Mouse (Mus musculus): ENCODE results near the gene Adam30. TPM values are rescaled to one million over a fixed set of nuclear protein-coding genes. Genes with fewer than 3 reads are reported as not detected.

Adam30 gene
- total and polyA plus RNA-seq, 2 experiments from 2014 or later, result not detected

GRCm38 (mm10) chr3:98156158-98156557 lies 4.3 kb upstream of the Adam30 start:
- DNase-seq (ENCODE audit: low spot score) (no peak), ATAC-seq (ENCODE audit: insufficient read depth, low read depth) (no peak)
- Histone ChIP-seq H3K4me1 (ENCODE audit: control insufficient read depth, insufficient read depth) (no peaks in the 10 kb centered on the region), H3K9me3 (replicated peaks; ENCODE audit: control insufficient read depth, low read length) (no peaks in the 10 kb centered on the region), H3K4me2 (ENCODE audit: low read depth, low read length) (no peak overlapping the region), H3K27me3 (ENCODE audit: control insufficient read depth, insufficient read depth, low read length) (no peaks in the 10 kb centered on the region), H3K9ac (replicated peaks; ENCODE audit: low read depth, low read length) (no peak overlapping the region), H3K36me3 (replicated peaks; ENCODE audit: control insufficient read depth, insufficient read depth, low read length) (no peaks in the 10 kb centered on the region), H3K27ac (ENCODE audit: low read depth) (no peak overlapping the region), H3K4me3 (ENCODE audit: low read depth, low read length) (no peak overlapping the region)
- WGBS, result 24% methylated on average over 4 of the region's 4 CpGs
- TF ChIP-seq EP300 (IDR thresholded peaks at IDR 0.05; ENCODE audit: low read depth) (no peak), CTCF (IDR thresholded peaks at IDR 0.05; ENCODE audit: low read depth) (no peak)

DNA sequence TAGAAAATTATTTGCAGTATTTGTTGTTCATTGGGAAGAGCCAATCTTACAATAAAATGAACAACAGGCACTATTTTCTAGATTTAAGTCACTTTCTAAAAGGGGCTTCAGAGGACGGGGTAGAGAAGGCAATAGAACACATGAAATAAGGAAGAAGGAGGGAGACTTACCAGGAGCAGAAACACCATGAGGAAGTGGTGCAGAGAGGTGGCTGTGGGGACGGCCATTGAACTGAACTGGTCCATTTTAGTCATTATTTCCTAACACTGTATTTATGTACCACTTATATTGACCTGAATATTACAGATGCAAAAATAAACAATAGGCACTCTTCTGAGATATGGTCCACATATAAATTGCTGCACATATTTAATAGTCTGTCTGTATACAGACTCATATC lies 3.4 kb upstream of the Adam30 start:
- 55% methylated on average over 2 of the region's 2 CpGs for WGBS
- Histone ChIP-seq H3K27ac (ENCODE audit: low read depth) (no peak overlapping the region), H3K9ac (replicated peaks; ENCODE audit: low read depth, low read length) (no peak overlapping the region), H3K36me3 (replicated peaks; ENCODE audit: control insufficient read depth, insufficient read depth, low read length) (no peaks in the 10 kb centered on the region), H3K9me3 (replicated peaks; ENCODE audit: control insufficient read depth, low read length) (no peaks in the 10 kb centered on the region), H3K4me1 (ENCODE audit: control insufficient read depth, insufficient read depth) (no peaks in the 10 kb centered on the region), H3K4me3 (ENCODE audit: low read depth, low read length) (no peak overlapping the region), H3K4me2 (ENCODE audit: low read depth, low read length) (no peak overlapping the region), H3K27me3 (ENCODE audit: control insufficient read depth, insufficient read depth, low read length) (no peaks in the 10 kb centered on the region)
- ATAC-seq (ENCODE audit: insufficient read depth, low read depth) (no peak), DNase-seq (ENCODE audit: low spot score) (no peak)
- TF ChIP-seq EP300 (IDR thresholded peaks at IDR 0.05; ENCODE audit: low read depth), result no peak
- TF ChIP-seq CTCF (IDR thresholded peaks at IDR 0.05; ENCODE audit: low read depth), result no peak

GRCm38 (mm10) chr3:98157585-98157984 lies 2.8 kb upstream of the Adam30 start:
- H3K27me3 ChIP-seq (ENCODE audit: control insufficient read depth, insufficient read depth, low read length), result no peaks in the 10 kb centered on the region
- H3K36me3 ChIP-seq (replicated peaks; ENCODE audit: control insufficient read depth, insufficient read depth, low read length), result no peaks in the 10 kb centered on the region
- WGBS, result 45% methylated on average over 2 of the region's 2 CpGs
- no peaks in the 10 kb centered on the region for H3K9me3 ChIP-seq (replicated peaks; ENCODE audit: control insufficient read depth, low read length)
- H3K27ac ChIP-seq (ENCODE audit: low read depth), result no peak overlapping the region
- ATAC-seq (ENCODE audit: insufficient read depth, low read depth) (no peak), DNase-seq (ENCODE audit: low spot score) (no peak)
- no peak overlapping the region for H3K4me2 ChIP-seq (ENCODE audit: low read depth, low read length)
- H3K4me1 ChIP-seq (ENCODE audit: control insufficient read depth, insufficient read depth), result no peaks in the 10 kb centered on the region
- H3K9ac ChIP-seq (replicated peaks; ENCODE audit: low read depth, low read length), result no peak overlapping the region
- no peak overlapping the region for H3K4me3 ChIP-seq (ENCODE audit: low read depth, low read length)
- TF ChIP-seq EP300 (IDR thresholded peaks at IDR 0.05; ENCODE audit: low read depth) (no peak), CTCF (IDR thresholded peaks at IDR 0.05; ENCODE audit: low read depth) (no peak)

- Histone ChIP-seq H3K9ac (replicated peaks; ENCODE audit: low read depth, low read length) (no peak overlapping the region), H3K4me1 (ENCODE audit: control insufficient read depth, insufficient read depth) (no peaks in the 10 kb centered on the region), H3K27ac (ENCODE audit: low read depth) (no peak overlapping the region), H3K4me3 (ENCODE audit: low read depth, low read length) (no peak overlapping the region), H3K4me2 (ENCODE audit: low read depth, low read length) (no peak overlapping the region), H3K9me3 (replicated peaks; ENCODE audit: control insufficient read depth, low read length) (no peaks in the 10 kb centered on the region), H3K27me3 (ENCODE audit: control insufficient read depth, insufficient read depth, low read length) (no peaks in the 10 kb centered on the region), H3K36me3 (replicated peaks; ENCODE audit: control insufficient read depth, insufficient read depth, low read length) (no peaks in the 10 kb centered on the region)
- DNase-seq (ENCODE audit: low spot score) (no peak), ATAC-seq (ENCODE audit: insufficient read depth, low read depth) (no peak)
- 76% methylated on average over 4 of the region's 4 CpGs for WGBS
- TF ChIP-seq CTCF (IDR thresholded peaks at IDR 0.05; ENCODE audit: low read depth) (no peak), EP300 (IDR thresholded peaks at IDR 0.05; ENCODE audit: low read depth) (no peak)
Measured at GRCm38 (mm10) chr3:98158646-98159045, 1.8 kb upstream of the Adam30 start.

DNA sequence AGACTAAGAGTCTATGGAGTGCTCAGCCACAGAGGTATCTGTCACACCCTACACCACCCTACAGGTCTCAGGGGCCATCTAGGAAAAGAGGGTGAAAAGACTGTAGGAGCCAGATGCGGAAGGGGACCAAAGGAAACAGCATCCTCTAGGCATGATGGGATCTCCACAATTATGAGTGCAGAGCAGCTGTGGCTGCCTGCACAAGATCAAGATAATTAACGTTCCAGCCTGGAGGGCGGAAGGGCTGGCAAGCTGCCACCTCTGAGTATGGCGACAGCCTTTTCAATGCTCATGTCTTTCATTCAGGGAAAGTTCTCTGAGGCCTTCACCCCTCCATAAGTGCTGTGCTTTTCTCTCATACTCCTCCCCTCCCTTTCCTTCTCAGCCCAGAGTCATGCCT lies 1.1 kb upstream of the Adam30 start:
- H3K4me1 ChIP-seq (ENCODE audit: control insufficient read depth, insufficient read depth), result no peaks in the 10 kb centered on the region
- H3K36me3 ChIP-seq (replicated peaks; ENCODE audit: control insufficient read depth, insufficient read depth, low read length), result no peaks in the 10 kb centered on the region
- WGBS, result 30% methylated on average over 4 of the region's 4 CpGs
- H3K4me2 ChIP-seq (ENCODE audit: low read depth, low read length), result no peak overlapping the region
- DNase-seq (ENCODE audit: low spot score), result no peak
- H3K27me3 ChIP-seq (ENCODE audit: control insufficient read depth, insufficient read depth, low read length), result no peaks in the 10 kb centered on the region
- H3K4me3 ChIP-seq (ENCODE audit: low read depth, low read length), result no peak overlapping the region
- no peak overlapping the region for H3K9ac ChIP-seq (replicated peaks; ENCODE audit: low read depth, low read length)
- ATAC-seq (ENCODE audit: insufficient read depth, low read depth), result no peak
- TF ChIP-seq EP300 (IDR thresholded peaks at IDR 0.05; ENCODE audit: low read depth), result no peak
- no peak for TF ChIP-seq CTCF (IDR thresholded peaks at IDR 0.05; ENCODE audit: low read depth)
- no peak overlapping the region for H3K27ac ChIP-seq (ENCODE audit: low read depth)
- no peaks in the 10 kb centered on the region for H3K9me3 ChIP-seq (replicated peaks; ENCODE audit: control insufficient read depth, low read length)

- H3K27ac ChIP-seq (ENCODE audit: low read depth), result no peak overlapping the region
Measured at GRCm38 (mm10) chr3:98178340-98178739, 17.9 kb downstream of the Adam30 start.

More at GRCm38 (mm10) chr3:98178340-98178739, 17.9 kb downstream of the Adam30 start:
- ATAC-seq (ENCODE audit: insufficient read depth, low read depth) (no peak), DNase-seq (ENCODE audit: low spot score) (peak; percentile 10)
- no peak overlapping the region for H3K4me3 ChIP-seq (ENCODE audit: low read depth, low read length)
- H3K9me3 ChIP-seq (replicated peaks; ENCODE audit: control insufficient read depth, low read length), result peaks cover 7% of the 10 kb centered on the region; the same call in 1 of the 2 replicates
- H3K27me3 ChIP-seq (ENCODE audit: control insufficient read depth, insufficient read depth, low read length), result no peaks in the 10 kb centered on the region
- no peak overlapping the region for H3K9ac ChIP-seq (replicated peaks; ENCODE audit: low read depth, low read length)
- TF ChIP-seq CTCF (IDR thresholded peaks at IDR 0.05; ENCODE audit: low read depth) (no peak), EP300 (IDR thresholded peaks at IDR 0.05; ENCODE audit: low read depth) (no peak)
- WGBS, result 58% methylated on average over 4 of the region's 4 CpGs
- no peaks in the 10 kb centered on the region for H3K4me1 ChIP-seq (ENCODE audit: control insufficient read depth, insufficient read depth)
- H3K4me2 ChIP-seq (ENCODE audit: low read depth, low read length), result no peak overlapping the region
- no peaks in the 10 kb centered on the region for H3K36me3 ChIP-seq (replicated peaks; ENCODE audit: control insufficient read depth, insufficient read depth, low read length)
